Mouse (Mus musculus) stomach, postnatal 0 days (tissue): ENCODE results near the gene Prkaa2.

ENCODE experiments used
- CTCF ChIP-seq: IDR thresholded peaks from 2 replicates; pipeline ENCODE4 v1.5.1; 2016; ENCODE audit warnings: antibody characterized with exemption, low read depth, mild to moderate bottlenecking, moderate library complexity
- EP300 ChIP-seq: optimal IDR thresholded peaks from 2 replicates; pipeline ENCODE3; 2016; ENCODE audit warnings: antibody characterized with exemption

DNA sequence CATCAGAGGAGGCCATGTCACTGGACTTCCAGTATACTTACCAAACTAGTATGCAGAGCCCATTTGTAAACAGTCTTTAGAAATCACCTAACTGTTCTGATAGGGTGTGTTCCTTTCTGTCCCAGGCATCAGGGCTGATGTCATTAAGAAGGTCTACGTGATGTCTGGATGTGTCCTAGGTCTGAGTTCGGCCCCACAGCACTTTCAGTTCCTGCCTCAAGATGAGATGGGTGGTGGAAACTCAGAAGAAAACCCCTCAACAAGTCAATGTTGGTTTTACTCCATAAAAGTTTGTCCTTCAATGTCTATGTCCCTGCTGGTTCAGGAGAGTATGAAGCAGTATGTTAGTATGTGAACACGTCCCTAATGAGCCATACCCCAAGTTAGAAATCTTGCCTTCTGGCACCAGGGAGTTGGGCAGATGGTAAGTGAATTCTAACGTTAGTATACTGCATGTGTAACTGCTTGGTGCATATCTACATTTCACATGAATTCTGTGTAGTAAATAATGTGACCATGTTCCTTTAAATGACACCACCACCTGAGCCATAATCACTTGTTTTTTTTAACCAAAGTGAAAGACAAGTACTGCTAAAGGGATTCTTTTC is 93.6 kb downstream of the Prkaa2 start:
- TF ChIP-seq CTCF (no peak), EP300 (no peak)
